Mouse (Mus musculus): ENCODE results near the gene Il1a.

DNA sequence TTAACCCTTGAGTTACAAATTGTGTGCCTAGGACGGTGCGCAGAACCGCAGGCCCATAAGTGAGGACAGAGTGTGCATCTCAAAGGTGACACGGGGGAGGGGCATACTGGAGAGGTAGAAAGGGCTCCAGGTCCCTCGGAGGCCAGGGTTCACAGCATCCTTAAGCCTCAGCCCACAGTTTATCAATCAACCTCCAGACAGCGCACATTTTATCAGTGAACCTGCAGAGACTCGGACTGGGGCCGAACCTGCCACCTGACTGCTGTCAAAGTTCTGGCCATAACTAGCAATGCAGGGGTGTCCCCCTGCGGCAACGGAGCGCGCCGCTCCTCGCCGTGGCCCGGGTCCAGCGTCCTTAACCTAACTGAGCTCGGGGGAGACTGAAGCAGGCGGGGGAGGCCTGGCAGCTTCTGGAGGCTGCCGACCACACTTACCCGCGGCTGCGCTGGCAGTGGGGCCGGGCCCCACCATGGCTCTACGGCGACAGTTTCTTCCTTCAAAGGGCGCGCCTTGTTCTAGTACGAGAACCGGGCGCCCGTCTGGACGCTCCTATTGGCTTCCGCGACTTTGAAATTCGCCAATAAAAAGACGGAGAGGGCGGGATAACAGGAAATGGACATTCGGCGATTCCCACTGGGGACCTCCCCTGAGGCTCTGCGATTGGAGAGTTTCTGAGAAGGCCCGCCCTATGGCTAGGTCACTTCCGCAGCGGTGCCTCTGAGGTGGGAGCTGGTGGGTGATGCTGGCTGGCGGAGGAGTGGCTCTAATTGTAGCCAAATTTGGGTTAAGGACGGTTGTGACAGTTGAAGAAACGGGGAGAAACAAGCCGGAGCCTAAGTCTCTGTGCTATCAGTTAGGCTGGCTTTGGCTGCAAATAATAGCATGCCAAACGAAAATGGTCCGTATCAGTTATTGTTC lies 12.8 kb downstream of the Il1a start, which contains the start of gene Ckap2l:
- peak; percentile 95 for TF ChIP-seq POLR2A (IDR thresholded peaks at IDR 0.05; ENCODE audit: insufficient read depth, low read depth, low read length)
- TF ChIP-seq CTCF (IDR thresholded peaks at IDR 0.05): no peak
- TF ChIP-seq EP300 (IDR thresholded peaks at IDR 0.05; ENCODE audit: insufficient read depth, low read depth, low read length): no peak
